Mouse (Mus musculus) heart, adult 2 months (tissue): ENCODE results near the gene Gpr156. TPM values are rescaled to one million over a fixed set of nuclear protein-coding genes. Genes with fewer than 3 reads are reported as not detected.
A peak's percentile ranks its signal among the peaks of the same experiment; 100 is the strongest.

Experiments used
- DNase-seq, 2 experiments: peaks; one replicate each; pipeline ENCODE4 v3.0.0; 2021
- H3K27ac ChIP-seq: fragments of 200-600 bp; 2 replicates; pipeline ENCODE4 v1.8.1; 2022
- H3K27me3 ChIP-seq: fragments of 200-500 bp; 2 replicates; pipeline ENCODE4 v1.6.1; 2012; ENCODE audit warnings: mild to moderate bottlenecking, low read length, inconsistent platforms, mixed read lengths; ENCODE audit not compliant: control insufficient read depth, insufficient read depth
- H3K36me3 ChIP-seq: fragments of 200-500 bp; 2 replicates; pipeline ENCODE4 v1.6.1; 2012; ENCODE audit warnings: low read length, inconsistent platforms; ENCODE audit not compliant: control insufficient read depth, insufficient read depth
- H3K4me1 ChIP-seq: fragments of 200-500 bp; 2 replicates; pipeline ENCODE4 v1.6.1; 2011; ENCODE audit warnings: low read length; ENCODE audit not compliant: control insufficient read depth, insufficient read depth
- H3K4me3 ChIP-seq: fragments of 200-600 bp; 2 replicates; pipeline ENCODE4 v1.8.1; 2022
- H3K79me2 ChIP-seq: fragments of 200-500 bp; replicated peaks from 2 replicates; pipeline ENCODE4 v1.6.1; 2012; ENCODE audit warnings: mild to moderate bottlenecking, inconsistent platforms, low read length, moderate library complexity, mixed read lengths; ENCODE audit not compliant: control insufficient read depth, insufficient read depth
- H3K9ac ChIP-seq: fragments of 200-500 bp; 2 replicates; pipeline ENCODE4 v1.6.1; 2012; ENCODE audit warnings: low read depth, mild to moderate bottlenecking, control low read depth, inconsistent platforms, low read length, mixed read lengths
- CTCF ChIP-seq: fragments of 200-600 bp; IDR thresholded peaks from 2 replicates; pipeline ENCODE4 v1.8.1; 2022; ENCODE audit warnings: antibody characterized with exemption, mild to moderate bottlenecking, moderate library complexity
- EP300 ChIP-seq: fragments of 200-500 bp; IDR thresholded peaks from 2 replicates; pipeline ENCODE4 v1.6.1; 2011; ENCODE audit warnings: low read depth, low read length, control low read depth; ENCODE audit not compliant: insufficient read depth
- POLR2A ChIP-seq: fragments of 200-500 bp; IDR thresholded peaks from 2 replicates; pipeline ENCODE4 v1.6.1; 2011; ENCODE audit warnings: mild to moderate bottlenecking, low read depth, low read length, control low read depth; ENCODE audit not compliant: insufficient read depth
- WGBS: fragments of 180-500 bp; shearing (Covaris S2); methylation state at CpG from one replicate; pipeline ENCODE4 v1.1.7; 2018; 5-methylcytosine and 5-hydroxymethylcytosine counted together
- intact Hi-C: fragments of 180-260 bp; cut with DNase I; formaldehyde crosslinking; loops from one replicate; pipeline ENCODE4 v1.15.1; 2025
- polyA plus RNA-seq: library from polyadenylated mRNA; depleted of rRNA; stranded (reverse); fragments of >200 nt; gene quantifications from 2 replicates; pipeline ENCODE4 v1.2.3, GENCODE M21; 2012; rRNA removed
- total RNA-seq, 2 experiments: library from RNA; stranded (reverse); gene quantifications; 2 replicates each; pipeline ENCODE4 v1.2.3; 2021

Gene Gpr156
- total and polyA plus RNA-seq, 3 experiments, result 0.02 to 0.07 TPM; not detected in 1

DNA sequence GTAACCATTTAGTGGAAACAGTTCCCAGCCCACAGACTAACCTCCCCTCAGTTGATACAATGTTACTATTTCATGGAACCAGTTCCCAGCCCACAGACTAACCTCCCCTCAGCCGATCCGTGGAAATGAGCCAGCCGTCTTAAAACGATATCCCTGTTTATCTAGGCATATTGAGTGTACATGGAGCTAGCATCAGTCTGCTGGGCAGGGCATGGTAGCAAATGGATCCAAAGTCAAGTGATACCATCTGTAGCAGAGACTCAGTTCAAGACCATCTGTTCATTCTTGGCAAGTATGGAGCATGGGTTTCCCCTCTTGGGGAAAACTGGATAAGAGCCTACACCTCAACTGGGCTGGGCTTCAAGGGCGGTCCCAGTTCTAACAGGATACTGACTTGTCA lies 128.3 kb downstream of the Gpr156 start:
- 79% methylated on average over 5 of the region's 5 CpGs for WGBS
- peak in 1 of 2 experiments; percentile 10 for DNase-seq

DNA sequence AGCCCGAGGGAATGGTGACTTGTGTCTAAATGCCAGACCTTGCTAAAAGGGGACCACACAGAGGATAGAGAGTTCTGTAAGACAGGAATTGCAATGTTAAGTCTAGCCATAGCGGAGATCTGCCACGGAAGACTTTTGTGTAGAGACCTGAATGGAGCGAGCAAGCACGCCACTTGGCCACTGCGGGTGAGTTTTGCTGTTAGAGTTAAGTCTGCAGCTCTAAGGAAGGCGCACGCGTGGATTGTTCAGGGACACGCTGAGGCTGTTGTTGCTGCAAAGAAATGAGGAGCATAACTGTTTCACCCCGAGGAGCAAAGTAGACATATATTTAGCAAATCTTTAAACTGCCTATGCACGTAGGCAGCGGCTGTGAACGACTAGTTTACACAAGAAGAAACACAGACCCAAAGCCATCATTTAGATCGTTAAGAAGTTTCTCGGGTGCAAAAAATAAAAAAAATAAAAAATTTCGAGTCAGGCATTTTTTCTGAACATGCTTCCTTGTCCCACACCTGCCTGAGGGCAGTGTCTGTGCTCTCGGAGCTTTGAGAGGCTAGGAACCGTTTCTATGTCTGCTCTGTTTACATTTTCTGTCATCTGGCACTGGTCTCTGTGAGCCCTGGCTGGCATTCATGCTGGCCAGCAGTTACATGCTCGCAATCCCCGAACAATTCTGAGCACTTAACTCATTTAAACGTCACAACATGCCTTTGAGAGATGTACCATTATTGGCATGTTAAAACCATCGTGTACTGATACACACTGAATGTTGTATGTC lies 131.7 kb downstream of the Gpr156 start:
- H3K79me2 ChIP-seq, result no peaks in the 10 kb centered on the region
- WGBS, result 68% methylated on average over 23 of the region's 23 CpGs
- no peaks in the 10 kb centered on the region for H3K4me1 ChIP-seq
- no peak overlapping the region for H3K4me3 ChIP-seq
- intact Hi-C loops, result no loop called here
- no peak overlapping the region for H3K27ac ChIP-seq
- no peak overlapping the region for H3K9ac ChIP-seq
- no peaks in the 10 kb centered on the region for H3K36me3 ChIP-seq
- H3K27me3 ChIP-seq, result no peaks in the 10 kb centered on the region
- no peak for TF ChIP-seq EP300
- no peak for TF ChIP-seq CTCF
- TF ChIP-seq POLR2A, result no peak
- DNase-seq, result no peak

More for the DNA sequence above, 128.3 kb downstream of the Gpr156 start:
- no peak for TF ChIP-seq POLR2A
- TF ChIP-seq CTCF, result no peak
- no peak for TF ChIP-seq EP300
- Histone ChIP-seq H3K36me3 (no peaks in the 10 kb centered on the region), H3K27me3 (no peaks in the 10 kb centered on the region), H3K9ac (no peak overlapping the region), H3K4me1 (no peaks in the 10 kb centered on the region), H3K79me2 (no peaks in the 10 kb centered on the region), H3K27ac (no peak overlapping the region), H3K4me3 (no peak overlapping the region)
- intact Hi-C loops, result no loop called here

Other genes starting within 250 kb of the Gpr156 start
- 10 to 100 TPM; 43.6 to 57.6 TPM for gene Fstl1, start 139.6 kb upstream of the Gpr156 start, total RNA-seq
- 39.7 and 68.4 TPM in 2 replicates for gene Fstl1, start 139.6 kb upstream of the Gpr156 start, polyA plus RNA-seq
- gene Gm36028, start 55.4 kb upstream of the Gpr156 start, total RNA-seq, result 1 to 10 TPM; 1.0 TPM
- 0.10 and 0.35 TPM in 2 replicates for gene Gm36028, start 55.4 kb upstream of the Gpr156 start, polyA plus RNA-seq
- 10 to 100 TPM; 64.4 to 83.5 TPM for gene Lrrc58, start 48.1 kb upstream of the Gpr156 start, total RNA-seq
- gene Lrrc58, start 48.1 kb upstream of the Gpr156 start, polyA plus RNA-seq, result 11.8 and 21.1 TPM in 2 replicates
- 10 to 100 TPM; 48.8 to 58.3 TPM for gene Gsk3b, start 172.5 kb downstream of the Gpr156 start, total RNA-seq
- gene Gsk3b, start 172.5 kb downstream of the Gpr156 start, polyA plus RNA-seq, result 9.9 and 21.6 TPM in 2 replicates